Mouse (Mus musculus) stomach, embryonic 15.5 days (tissue): ENCODE measurements at regions not wholly inside any gene's neighbourhood (a gene's known extent, or its start where the extent isn't known, plus 50 kb on each side); places are given as distances from the start of the nearest gene placed in this dataset.
"Not testable (repeated sequence)": the region's sequence is repeated elsewhere in the genome, so short reads cannot be mapped to it uniquely, and the experiment has no call there.

ENCODE experiments used
- ATAC-seq: fragments of 200-750 bp; cut with Nextera tagmentation; 2 replicates; pipeline ENCODE4 v1.8.0; 2017; ENCODE audit warnings: low read depth, moderate number of reproducible peaks, moderate TSS enrichment; ENCODE audit not compliant: insufficient read depth, low FRiP score
- H3K27ac ChIP-seq: fragments of 300-500 bp; sonication (generic); 2 replicates; pipeline ENCODE4 v1.5.1; 2015; ENCODE audit warnings: mild to moderate bottlenecking, inconsistent platforms
- H3K27me3 ChIP-seq: fragments of 300-500 bp; sonication (generic); replicated peaks from 2 replicates; pipeline ENCODE4 v1.6.1; 2015; ENCODE audit warnings: inconsistent platforms
- H3K36me3 ChIP-seq: fragments of 300-500 bp; sonication (generic); 2 replicates; pipeline ENCODE4 v1.6.1; 2015; ENCODE audit warnings: inconsistent platforms
- H3K4me1 ChIP-seq: fragments of 300-500 bp; sonication (generic); 2 replicates; pipeline ENCODE4 v1.6.1; 2015; ENCODE audit warnings: inconsistent platforms
- H3K4me2 ChIP-seq: fragments of 300-500 bp; sonication (generic); 2 replicates; pipeline ENCODE4 v1.6.1; 2015; ENCODE audit warnings: mild to moderate bottlenecking, inconsistent platforms
- H3K4me3 ChIP-seq: fragments of 300-500 bp; sonication (generic); replicated peaks from 2 replicates; pipeline ENCODE4 v1.5.1; 2015; ENCODE audit warnings: inconsistent platforms
- H3K9ac ChIP-seq: fragments of 300-500 bp; sonication (generic); 2 replicates; pipeline ENCODE4 v1.6.1; 2015; ENCODE audit warnings: inconsistent platforms
- H3K9me3 ChIP-seq: fragments of 300-500 bp; sonication (generic); 2 replicates; pipeline ENCODE4 v1.6.1; 2016; ENCODE audit warnings: inconsistent platforms
- WGBS: fragments of 180-500 bp; shearing (Covaris S2); methylation state at CpG from one replicate; pipeline ENCODE4 v1.1.7; 2015; 5-methylcytosine and 5-hydroxymethylcytosine counted together

DNA sequence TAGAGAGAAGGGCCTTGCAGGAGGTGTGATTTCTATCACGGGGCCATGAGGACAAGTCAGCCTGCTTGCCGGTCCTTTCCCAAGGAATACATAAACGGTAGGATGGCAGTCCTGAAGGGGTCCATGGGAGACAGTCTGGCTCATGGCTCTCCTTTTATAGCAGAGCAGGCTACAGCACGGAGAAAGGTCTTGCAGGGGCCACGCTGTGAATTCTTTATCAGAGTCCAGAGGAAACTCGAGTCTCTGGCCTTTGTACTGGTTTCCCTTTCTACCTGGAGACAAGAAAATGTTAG lies 1984.0 kb downstream of the 4930444P10Rik start:
- Histone ChIP-seq H3K27ac (no peak overlapping the region), H3K4me3 (no peak overlapping the region), H3K9ac (no peak overlapping the region), H3K9me3 (no peaks in the 10 kb centered on the region), H3K36me3 (no peaks in the 10 kb centered on the region), H3K4me1 (no peaks in the 10 kb centered on the region), H3K4me2 (no peak overlapping the region), H3K27me3 (no peaks in the 10 kb centered on the region)
- WGBS: 21% methylated on average over 6 of the region's 6 CpGs
- ATAC-seq: no peak

DNA sequence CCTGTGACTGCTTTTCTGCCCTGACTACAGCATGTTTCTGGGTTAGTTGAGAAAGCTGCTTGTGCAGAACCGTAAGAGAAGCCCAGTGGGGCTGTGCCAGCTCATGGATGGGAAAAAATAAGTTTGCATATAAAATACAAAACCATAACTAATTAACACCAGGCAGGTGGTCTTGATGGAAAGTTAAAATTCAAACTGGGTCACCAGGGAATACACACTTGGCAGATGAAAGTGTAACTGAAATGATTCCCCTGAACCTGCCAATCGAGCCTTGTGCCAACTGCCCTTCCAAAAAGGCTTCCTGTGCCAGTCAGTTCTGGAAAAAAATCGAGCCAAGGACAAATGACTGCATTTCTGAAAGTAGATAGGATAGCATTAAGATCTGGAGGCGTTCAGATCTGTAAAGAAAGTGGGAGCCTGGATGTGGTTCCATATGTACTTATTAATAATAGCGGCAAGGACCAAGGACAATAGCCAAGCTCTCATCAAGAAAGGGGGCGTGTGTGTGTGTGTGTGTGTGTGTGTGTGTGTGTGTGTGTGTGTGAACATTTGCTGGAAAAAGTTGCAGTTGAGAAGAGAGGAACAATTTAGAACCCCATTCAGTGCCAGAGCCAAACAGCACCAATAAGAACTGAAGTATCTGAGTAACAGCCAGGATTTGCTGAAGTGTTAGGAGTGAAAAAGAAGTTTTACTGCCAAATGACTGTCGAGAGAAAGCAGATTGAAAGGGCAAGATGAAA lies 1984.5 kb downstream of the 4930444P10Rik start:
- H3K4me3 ChIP-seq: no peak overlapping the region
- H3K27me3 ChIP-seq: no peaks in the 10 kb centered on the region
- no peak overlapping the region for H3K4me2 ChIP-seq
- ATAC-seq: no peak
- H3K9me3 ChIP-seq: no peaks in the 10 kb centered on the region
- H3K9ac ChIP-seq: no peak overlapping the region
- no peaks in the 10 kb centered on the region for H3K4me1 ChIP-seq
- H3K36me3 ChIP-seq: no peaks in the 10 kb centered on the region
- WGBS: 61% methylated on average over 7 of the region's 7 CpGs
- no peak overlapping the region for H3K27ac ChIP-seq

DNA sequence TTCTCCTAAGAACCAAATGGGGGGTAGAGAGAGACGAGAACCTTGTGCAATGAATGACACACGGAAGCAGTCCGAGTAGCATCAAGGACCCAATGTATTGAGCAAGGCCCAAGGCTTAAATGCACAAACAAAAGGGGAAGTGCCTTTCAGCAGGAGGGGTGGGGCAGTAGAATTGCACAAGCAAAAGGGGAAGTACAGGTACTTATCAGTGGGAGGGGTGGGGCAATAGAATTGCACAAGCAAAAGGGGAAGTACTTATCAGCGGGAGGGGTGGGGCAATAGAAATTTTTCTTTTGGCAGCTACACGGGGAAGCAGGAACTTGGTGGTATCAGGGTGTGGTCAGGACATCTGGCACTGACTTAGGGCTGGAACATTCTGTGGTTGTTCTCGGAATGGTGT lies 1987.6 kb downstream of the 4930444P10Rik start:
- not testable (repeated sequence) for ATAC-seq, H3K4me3 ChIP-seq, H3K9me3 ChIP-seq, H3K36me3 ChIP-seq, H3K4me1 ChIP-seq, H3K27ac ChIP-seq, H3K27me3 ChIP-seq, H3K9ac ChIP-seq, H3K4me2 ChIP-seq
- WGBS: 85% methylated on average over 6 of the region's 6 CpGs

DNA sequence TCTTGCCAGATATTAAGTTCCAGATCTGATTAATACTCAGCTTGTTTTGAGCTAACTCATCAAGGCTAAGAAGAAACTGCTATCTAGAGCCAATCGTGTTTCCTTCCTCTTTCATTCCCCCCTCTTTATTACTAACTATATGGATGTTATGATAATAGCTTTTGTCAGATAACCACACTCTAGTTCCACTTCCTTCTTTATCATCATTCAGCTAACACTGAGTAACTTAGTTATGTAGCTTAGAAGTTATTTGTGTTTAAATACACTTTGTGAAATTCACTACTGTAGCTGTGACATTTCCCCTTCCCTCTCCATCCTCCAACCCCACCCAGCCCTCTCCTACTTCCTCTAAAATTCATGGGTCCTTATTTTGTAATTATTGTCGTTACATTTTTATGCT lies 1988.6 kb downstream of the 4930444P10Rik start:
- H3K9me3 ChIP-seq: no peaks in the 10 kb centered on the region
- H3K4me3 ChIP-seq: no peak overlapping the region
- H3K9ac ChIP-seq: no peak overlapping the region
- H3K27ac ChIP-seq: no peak overlapping the region
- no peak for ATAC-seq
- H3K27me3 ChIP-seq: no peaks in the 10 kb centered on the region
- no peaks in the 10 kb centered on the region for H3K36me3 ChIP-seq
- 78% methylated on average over 2 of the region's 2 CpGs for WGBS
- H3K4me1 ChIP-seq: no peaks in the 10 kb centered on the region
- H3K4me2 ChIP-seq: no peak overlapping the region

DNA sequence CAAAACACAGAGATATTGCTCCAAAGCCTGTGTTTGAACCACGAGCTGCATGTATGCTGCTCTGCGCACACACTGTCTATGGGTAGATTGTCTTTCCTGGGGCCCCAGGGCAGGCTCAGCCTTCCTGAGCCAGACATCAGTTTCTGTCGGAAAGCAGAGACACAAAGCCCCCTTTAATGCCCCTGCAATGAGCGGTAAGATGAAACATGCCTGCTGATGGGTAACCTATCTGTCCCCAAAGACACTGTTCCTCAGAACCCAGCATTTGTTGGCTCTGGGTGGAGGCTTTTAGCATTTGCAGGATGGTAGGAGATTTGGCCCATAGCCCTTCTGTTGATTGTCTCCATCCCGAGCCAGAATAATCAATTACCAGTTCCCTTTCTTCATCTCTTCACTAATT lies 1994.1 kb downstream of the 4930444P10Rik start:
- Histone ChIP-seq H3K36me3 (no peaks in the 10 kb centered on the region), H3K27ac (no peak overlapping the region), H3K4me3 (no peak overlapping the region), H3K4me1 (no peaks in the 10 kb centered on the region), H3K9ac (no peak overlapping the region), H3K4me2 (no peak overlapping the region), H3K27me3 (no peaks in the 10 kb centered on the region), H3K9me3 (no peaks in the 10 kb centered on the region)
- ATAC-seq: no peak
- 67% methylated on average over 5 of the region's 5 CpGs for WGBS

DNA sequence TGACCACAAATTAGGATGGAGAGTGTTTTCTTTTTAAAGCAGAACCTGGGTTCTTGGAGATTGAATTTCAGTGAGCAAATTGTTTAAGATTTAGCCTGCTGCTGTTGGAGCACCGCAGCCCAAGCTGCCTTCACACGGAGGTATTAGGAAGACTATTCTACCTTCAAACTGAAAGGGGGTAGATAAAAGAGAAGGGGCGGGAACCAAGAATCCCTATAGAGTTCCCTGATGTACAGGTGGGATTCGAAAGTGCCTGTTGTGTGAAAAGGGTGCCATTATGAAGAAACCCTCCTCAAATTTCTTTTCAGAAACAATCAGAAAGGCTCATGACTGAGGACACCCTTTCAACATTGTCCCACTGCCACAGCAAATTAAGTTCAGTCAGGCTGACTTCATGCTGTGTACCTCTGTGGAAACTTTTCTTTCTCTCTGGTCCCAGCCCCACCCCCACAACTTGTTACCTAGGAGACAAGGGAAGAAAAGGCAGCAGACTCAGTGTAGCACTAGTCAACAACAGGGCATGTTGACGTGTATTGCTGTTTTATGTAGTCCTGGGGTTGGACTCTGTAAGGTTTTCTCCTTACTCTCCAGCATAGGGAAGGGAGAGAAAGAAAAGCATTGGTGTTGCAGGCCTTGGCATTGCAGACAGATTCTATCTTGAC lies 1995.4 kb downstream of the 4930444P10Rik start:
- H3K36me3 ChIP-seq: no peaks in the 10 kb centered on the region
- no peak for ATAC-seq
- no peak overlapping the region for H3K9ac ChIP-seq
- H3K4me3 ChIP-seq: no peak overlapping the region
- no peak overlapping the region for H3K4me2 ChIP-seq
- no peaks in the 10 kb centered on the region for H3K4me1 ChIP-seq
- WGBS: 38% methylated on average over 5 of the region's 5 CpGs
- no peaks in the 10 kb centered on the region for H3K9me3 ChIP-seq
- H3K27ac ChIP-seq: no peak overlapping the region
- no peaks in the 10 kb centered on the region for H3K27me3 ChIP-seq

DNA sequence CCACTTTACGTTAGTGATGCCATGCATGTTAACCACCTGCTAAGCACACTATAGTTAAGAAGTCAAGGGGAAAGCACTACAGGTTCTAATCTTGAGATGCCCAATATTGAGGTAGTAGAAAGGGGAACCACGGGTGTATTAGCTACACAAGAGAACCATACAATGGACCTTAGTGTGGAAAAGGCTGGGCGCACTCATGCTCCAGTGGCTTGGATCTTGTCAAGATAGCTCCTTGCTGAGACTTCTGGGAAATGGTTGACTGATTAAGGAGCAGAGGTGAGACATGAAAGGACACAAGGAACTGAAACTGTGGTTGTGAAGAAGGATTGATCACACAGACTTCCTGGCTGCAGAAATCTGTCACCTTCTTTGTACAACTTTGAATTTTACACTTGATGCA lies 2028.3 kb downstream of the 4930444P10Rik start:
- H3K36me3 ChIP-seq: no peaks in the 10 kb centered on the region

DNA sequence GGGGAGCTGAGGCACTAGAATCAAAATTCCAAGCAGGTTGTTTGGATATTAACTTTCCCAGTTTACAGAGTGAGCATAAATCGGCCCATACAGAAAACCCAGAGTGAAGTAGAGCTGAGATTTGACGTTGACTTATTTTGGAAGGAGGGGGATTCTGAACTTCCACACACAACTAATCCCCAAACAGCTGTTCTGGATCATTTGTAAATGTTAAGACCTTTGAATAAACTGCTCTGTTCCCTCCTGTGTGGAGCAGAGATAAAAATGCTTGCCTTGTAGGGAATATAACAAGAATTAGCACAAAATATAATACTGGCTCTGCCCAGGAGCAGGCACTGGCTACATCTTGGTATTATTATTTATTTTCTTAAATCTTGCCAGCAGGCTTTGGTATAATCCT lies 2057.0 kb downstream of the 4930444P10Rik start:
- H3K27ac ChIP-seq: no peak overlapping the region
- WGBS: 16% methylated on average over 2 of the region's 2 CpGs

More for the DNA sequence above, 2028.3 kb downstream of the 4930444P10Rik start:
- Histone ChIP-seq H3K9me3 (no peaks in the 10 kb centered on the region), H3K4me2 (no peak overlapping the region), H3K9ac (no peak overlapping the region), H3K27ac (no peak overlapping the region), H3K27me3 (no peaks in the 10 kb centered on the region), H3K4me1 (no peaks in the 10 kb centered on the region), H3K4me3 (no peak overlapping the region)
- no peak for ATAC-seq
- WGBS: 87% methylated on average over 3 of the region's 3 CpGs

DNA sequence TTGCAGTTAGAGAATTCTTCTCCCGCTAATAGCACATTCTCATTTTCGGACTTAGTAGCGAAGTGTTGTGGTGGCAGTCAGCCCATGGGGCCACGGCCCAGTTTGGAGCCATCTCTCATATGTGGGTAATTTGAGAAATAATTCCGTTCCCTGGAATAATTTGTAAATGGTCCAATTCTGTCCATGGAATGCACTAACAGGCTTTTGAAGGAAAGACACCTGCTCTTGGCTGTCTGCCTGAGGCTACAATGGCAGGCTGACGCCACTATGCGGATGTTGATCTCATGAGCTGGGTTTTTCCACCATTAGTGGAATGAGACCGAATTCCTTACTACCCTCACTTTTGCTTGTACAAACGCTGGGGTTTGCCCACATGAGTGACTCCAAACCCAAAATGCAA lies 2081.6 kb downstream of the 4930444P10Rik start:
- Histone ChIP-seq H3K9ac (no peak overlapping the region), H3K9me3 (no peaks in the 10 kb centered on the region), H3K4me3 (no peak overlapping the region), H3K4me2 (no peak overlapping the region), H3K36me3 (no peaks in the 10 kb centered on the region), H3K4me1 (no peaks in the 10 kb centered on the region), H3K27me3 (no peaks in the 10 kb centered on the region), H3K27ac (no peak overlapping the region)
- ATAC-seq: no peak
- 73% methylated on average over 9 of the region's 9 CpGs for WGBS

More for the DNA sequence above, 2057.0 kb downstream of the 4930444P10Rik start:
- no peaks in the 10 kb centered on the region for H3K9me3 ChIP-seq
- no peaks in the 10 kb centered on the region for H3K4me1 ChIP-seq
- no peak overlapping the region for H3K4me2 ChIP-seq
- H3K27me3 ChIP-seq: no peaks in the 10 kb centered on the region
- no peak overlapping the region for H3K4me3 ChIP-seq
- no peaks in the 10 kb centered on the region for H3K36me3 ChIP-seq
- no peak overlapping the region for H3K9ac ChIP-seq
- ATAC-seq: no peak

DNA sequence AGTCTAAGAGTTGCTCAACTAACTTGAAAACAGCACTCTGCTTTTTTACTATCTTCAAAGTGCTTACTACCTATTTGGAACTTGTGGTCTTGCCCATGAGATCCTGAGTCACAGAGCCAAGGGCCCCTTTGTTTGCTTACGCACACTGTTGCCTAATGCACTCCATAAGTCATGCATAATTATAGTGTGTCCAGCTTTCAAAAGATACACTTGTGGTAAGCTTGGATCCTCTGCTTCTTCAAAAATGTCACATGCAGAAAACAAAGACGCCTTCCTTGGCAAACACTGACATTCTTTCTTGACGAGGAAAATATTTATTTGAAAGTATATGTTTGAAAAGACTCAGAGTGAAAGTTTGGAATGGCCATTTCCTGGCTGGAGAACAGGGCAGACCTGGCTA lies 2082.3 kb downstream of the 4930444P10Rik start:
- Histone ChIP-seq H3K27me3 (no peaks in the 10 kb centered on the region), H3K9ac (no peak overlapping the region), H3K27ac (no peak overlapping the region), H3K9me3 (no peaks in the 10 kb centered on the region), H3K4me1 (no peaks in the 10 kb centered on the region), H3K4me3 (no peak overlapping the region), H3K4me2 (no peak overlapping the region), H3K36me3 (no peaks in the 10 kb centered on the region)
- no peak for ATAC-seq
- 49% methylated on average over 3 of the region's 3 CpGs for WGBS

DNA sequence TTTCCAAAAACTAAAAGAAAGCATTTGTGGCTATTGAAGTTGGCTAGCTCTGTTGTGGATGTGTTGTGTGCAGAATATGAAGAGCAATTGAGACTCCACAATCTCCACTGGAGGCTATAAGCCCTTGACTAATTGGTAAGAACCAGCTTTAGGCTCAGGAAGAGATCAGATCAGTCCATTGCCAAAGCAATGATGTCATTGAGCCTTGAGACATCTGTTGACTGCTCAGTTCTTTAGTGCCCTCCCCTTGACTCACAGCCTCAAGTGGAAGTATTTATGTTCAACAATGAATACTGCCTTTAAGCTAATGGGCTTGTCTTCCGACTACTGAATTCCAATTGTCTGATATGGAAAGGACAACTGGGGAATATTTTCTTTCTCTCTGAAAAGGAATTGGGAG lies 2090.6 kb downstream of the 4930444P10Rik start:
- Histone ChIP-seq H3K4me1 (no peaks in the 10 kb centered on the region), H3K4me3 (no peak overlapping the region), H3K9me3 (no peaks in the 10 kb centered on the region), H3K27ac (no peak overlapping the region), H3K4me2 (no peak overlapping the region), H3K36me3 (no peaks in the 10 kb centered on the region), H3K27me3 (no peaks in the 10 kb centered on the region), H3K9ac (no peak overlapping the region)
- ATAC-seq: no peak
- 69% methylated on average over 1 of the region's 1 CpGs for WGBS

DNA sequence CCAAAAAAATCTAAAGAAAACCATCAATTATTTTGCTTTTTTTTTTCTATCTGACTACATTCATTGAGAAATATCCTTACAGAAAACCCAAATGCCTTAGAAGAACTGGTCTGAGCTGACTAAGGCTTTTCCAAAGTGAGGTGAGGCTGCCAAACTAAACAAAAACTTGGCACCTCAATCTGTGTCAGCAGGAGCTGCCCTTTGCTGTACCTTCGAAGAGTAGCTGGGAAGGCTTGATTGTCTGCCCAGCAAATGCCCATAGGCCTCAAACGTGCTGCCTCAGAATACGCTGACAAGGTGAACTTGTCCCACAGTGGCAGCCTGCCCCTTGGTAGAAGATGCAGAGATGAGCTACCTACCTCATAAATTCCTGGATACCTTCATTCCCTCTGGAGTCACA lies 2091.7 kb downstream of the 4930444P10Rik start:
- H3K27ac ChIP-seq: no peak overlapping the region
- H3K9ac ChIP-seq: no peak overlapping the region
- WGBS: 48% methylated on average over 3 of the region's 3 CpGs
- no peaks in the 10 kb centered on the region for H3K36me3 ChIP-seq
- no peaks in the 10 kb centered on the region for H3K27me3 ChIP-seq
- no peak overlapping the region for H3K4me2 ChIP-seq
- no peaks in the 10 kb centered on the region for H3K4me1 ChIP-seq
- H3K9me3 ChIP-seq: no peaks in the 10 kb centered on the region
- no peak for ATAC-seq
- H3K4me3 ChIP-seq: no peak overlapping the region
